Mouse (Mus musculus) limb, embryonic 12.5 days (tissue): ENCODE measurements around the gene Ddi1. TPM values are rescaled to one million over a fixed set of nuclear protein-coding genes. Genes with fewer than 3 reads are reported as not detected.
"Not testable (repeated sequence)": the region's sequence is repeated elsewhere in the genome, so short reads cannot be mapped to it uniquely, and the experiment has no call there.

Source experiments
- ATAC-seq: fragments of 200-750 bp; cut with Nextera tagmentation; 2 replicates; pipeline ENCODE4 v1.8.0; 2017; ENCODE audit warnings: low read depth, moderate TSS enrichment; ENCODE audit not compliant: insufficient number of reproducible peaks, insufficient read depth, low FRiP score, low TSS enrichment
- H3K27ac ChIP-seq: fragments of 300-500 bp; sonication (generic); 2 replicates; pipeline ENCODE4 v1.5.1; 2016; ENCODE audit warnings: mild to moderate bottlenecking, moderate library complexity
- H3K27me3 ChIP-seq: fragments of 300-500 bp; sonication (generic); 2 replicates; pipeline ENCODE4 v1.6.1; 2016; ENCODE audit warnings: mild to moderate bottlenecking, moderate library complexity
- H3K36me3 ChIP-seq: fragments of 300-500 bp; sonication (generic); 2 replicates; pipeline ENCODE4 v1.6.1; 2016; ENCODE audit warnings: mild to moderate bottlenecking, moderate library complexity
- H3K4me1 ChIP-seq: fragments of 300-500 bp; sonication (generic); replicated peaks from 2 replicates; pipeline ENCODE4 v1.6.1; 2016
- H3K4me2 ChIP-seq: fragments of 300-500 bp; sonication (generic); 2 replicates; pipeline ENCODE4 v1.6.1; 2016; ENCODE audit warnings: mild to moderate bottlenecking, moderate library complexity
- H3K4me3 ChIP-seq: fragments of 300-500 bp; sonication (generic); replicated peaks from 2 replicates; pipeline ENCODE4 v1.5.1; 2016; ENCODE audit warnings: mild to moderate bottlenecking
- H3K9ac ChIP-seq: fragments of 300-500 bp; sonication (generic); replicated peaks from 2 replicates; pipeline ENCODE4 v1.6.1; 2016; ENCODE audit warnings: mild to moderate bottlenecking, moderate library complexity
- H3K9me3 ChIP-seq: fragments of 300-500 bp; sonication (generic); 2 replicates; pipeline ENCODE4 v1.6.1; 2016; ENCODE audit warnings: mild to moderate bottlenecking, moderate library complexity
- WGBS: fragments of 180-500 bp; shearing (Covaris S2); methylation state at CpG from one replicate; pipeline ENCODE4 v1.1.7; 2016; 5-methylcytosine and 5-hydroxymethylcytosine counted together
- polyA plus RNA-seq: library from polyadenylated mRNA; unstranded; fragments of >200 nt; fragmentation: Nextera tagmentation; extraction: Ambion mirVana; gene quantifications from 2 replicates; pipeline ENCODE4 v1.2.1, GENCODE M21; 2016

Ddi1 gene
- polyA plus RNA-seq, 1 experiment from 2014 or later: 0.10 TPM

GRCm38 (mm10) chr9:6251990-6252389 is 17.7 kb downstream of the Ddi1 start:
- no peak overlapping the region for H3K4me2 ChIP-seq
- no peaks in the 10 kb centered on the region for H3K27me3 ChIP-seq
- no peaks in the 10 kb centered on the region for H3K36me3 ChIP-seq
- no peaks in the 10 kb centered on the region for H3K9me3 ChIP-seq
- 54% methylated on average over 2 of the region's 2 CpGs for WGBS
- 0 out of 2 replicates have a peak, but pooled peaks cover 9% of the 10 kb centered on the region for H3K4me1 ChIP-seq
- ATAC-seq: no peak
- H3K9ac ChIP-seq: no peak overlapping the region
- H3K4me3 ChIP-seq: no peak overlapping the region
- H3K27ac ChIP-seq: no peak overlapping the region

GRCm38 (mm10) chr9:6250320-6250719 is 19.3 kb downstream of the Ddi1 start:
- 0 out of 2 replicates have a peak, but pooled peaks cover 9% of the 10 kb centered on the region for H3K4me1 ChIP-seq
- H3K9me3 ChIP-seq: no peaks in the 10 kb centered on the region
- no peaks in the 10 kb centered on the region for H3K27me3 ChIP-seq
- no peaks in the 10 kb centered on the region for H3K36me3 ChIP-seq
- no peak overlapping the region for H3K4me2 ChIP-seq
- 41% methylated on average over 1 of the region's 1 CpGs for WGBS
- H3K27ac ChIP-seq: no peak overlapping the region
- no peak for ATAC-seq
- H3K4me3 ChIP-seq: no peak overlapping the region
- no peak overlapping the region for H3K9ac ChIP-seq

- H3K9ac ChIP-seq, H3K9me3 ChIP-seq, H3K27ac ChIP-seq, H3K36me3 ChIP-seq, H3K27me3 ChIP-seq, H3K4me2 ChIP-seq, ATAC-seq, H3K4me1 ChIP-seq, H3K4me3 ChIP-seq: not testable (repeated sequence)
- 87% methylated on average over 1 of the region's 1 CpGs for WGBS
Observed at GRCm38 (mm10) chr9:6235982-6236381, 33.7 kb downstream of the Ddi1 start.

- ATAC-seq: no peak
- no peak overlapping the region for H3K27ac ChIP-seq
- no peaks in the 10 kb centered on the region for H3K27me3 ChIP-seq
- H3K4me3 ChIP-seq: no peak overlapping the region
- H3K4me1 ChIP-seq: no peaks in the 10 kb centered on the region
- H3K9ac ChIP-seq: no peak overlapping the region
- no peak overlapping the region for H3K4me2 ChIP-seq
- H3K36me3 ChIP-seq: no peaks in the 10 kb centered on the region
- 51% methylated on average over 1 of the region's 1 CpGs for WGBS
- H3K9me3 ChIP-seq: no peaks in the 10 kb centered on the region
Observed at GRCm38 (mm10) chr9:6217505-6217904, 52.1 kb downstream of the Ddi1 start.

- no peaks in the 10 kb centered on the region for H3K9me3 ChIP-seq
- H3K4me3 ChIP-seq: no peak overlapping the region
- H3K4me1 ChIP-seq: no peaks in the 10 kb centered on the region
- WGBS: 57% methylated on average over 5 of the region's 5 CpGs
- H3K36me3 ChIP-seq: no peaks in the 10 kb centered on the region
- H3K4me2 ChIP-seq: no peak overlapping the region
- no peak overlapping the region for H3K9ac ChIP-seq
- H3K27ac ChIP-seq: no peak overlapping the region
- ATAC-seq: no peak
- H3K27me3 ChIP-seq: no peaks in the 10 kb centered on the region
Observed at GRCm38 (mm10) chr9:6212862-6213261, 56.8 kb downstream of the Ddi1 start.

Other genes with a start within 250 kb of the Ddi1 start
- 7.5 and 9.1 TPM in 2 replicates for gene Pdgfd, start 101.3 kb downstream of the Ddi1 start, polyA plus RNA-seq